Mouse (Mus musculus) hindbrain, embryonic 16.5 days (tissue): Measurements from ENCODE around the gene Gm1123. TPM values are rescaled to one million over a fixed set of nuclear protein-coding genes. Genes with fewer than 3 reads are reported as not detected.

ENCODE experiments used
- ATAC-seq: fragments of 200-750 bp; cut with Nextera tagmentation; 2 replicates; pipeline ENCODE4 v1.8.0; 2017; ENCODE audit warnings: moderate TSS enrichment, moderate library complexity
- H3K27ac ChIP-seq: fragments of 300-500 bp; sonication (generic); 2 replicates; pipeline ENCODE4 v1.5.1; 2014; ENCODE audit warnings: low read depth, mild to moderate bottlenecking, control low read depth, low read length, moderate library complexity
- H3K27me3 ChIP-seq: fragments of 300-500 bp; sonication (generic); replicated peaks from 2 replicates; pipeline ENCODE4 v1.6.1; 2014; ENCODE audit warnings: low read length; ENCODE audit not compliant: control insufficient read depth, insufficient read depth
- H3K36me3 ChIP-seq: fragments of 300-500 bp; sonication (generic); 2 replicates; pipeline ENCODE4 v1.6.1; 2014; ENCODE audit warnings: mild to moderate bottlenecking, low read length, moderate library complexity, mixed read lengths; ENCODE audit not compliant: control insufficient read depth, insufficient read depth
- H3K4me1 ChIP-seq: fragments of 300-500 bp; sonication (generic); 2 replicates; pipeline ENCODE4 v1.6.1; 2014; ENCODE audit warnings: low read depth, low read length; ENCODE audit not compliant: control insufficient read depth, insufficient read depth
- H3K4me2 ChIP-seq: fragments of 300-500 bp; sonication (generic); 2 replicates; pipeline ENCODE4 v1.6.1; 2014; ENCODE audit warnings: mild to moderate bottlenecking, low read length, control low read depth, moderate library complexity
- H3K4me3 ChIP-seq: fragments of 300-500 bp; sonication (generic); 2 replicates; pipeline ENCODE4 v1.5.1; 2014; ENCODE audit warnings: mild to moderate bottlenecking, low read length, control low read depth, moderate library complexity
- H3K9ac ChIP-seq: fragments of 300-500 bp; sonication (generic); 2 replicates; pipeline ENCODE4 v1.6.1; 2014; ENCODE audit warnings: low read depth, mild to moderate bottlenecking, control low read depth, low read length, moderate library complexity
- H3K9me3 ChIP-seq: fragments of 300-500 bp; sonication (generic); 2 replicates; pipeline ENCODE4 v1.6.1; 2014; ENCODE audit warnings: mild to moderate bottlenecking, low read length, moderate library complexity; ENCODE audit not compliant: control insufficient read depth
- WGBS: fragments of 180-500 bp; shearing (Covaris S2); extraction: QIAGEN DNeasy Blood & Tissue Kit; methylation state at CpG from one replicate; pipeline ENCODE4 v1.1.7; 2014; 5-methylcytosine and 5-hydroxymethylcytosine counted together
- polyA plus RNA-seq: library from polyadenylated mRNA; unstranded; fragments of >200 nt; fragmentation: Nextera tagmentation; extraction: Ambion mirVana; gene quantifications from 2 replicates; pipeline ENCODE4 v1.2.1, GENCODE M21; 2015

Gm1123 gene
- polyA plus RNA-seq, 1 experiment from 2014 or later: 0.10 TPM

GRCm38 (mm10) chr9:98985800-98986475 is 49.6 kb downstream of the Gm1123 start, which contains the start of gene Faim:
Gene Faim, plus strand, starts transcription at chr9:98986373.
- Histone ChIP-seq H3K36me3 (no peaks in the 10 kb centered on the region), H3K27me3 (no peaks in the 10 kb centered on the region; the same call in 1 of the 2 replicates), H3K4me3 (peak within 1 kb of the TSS; percentile 94), H3K9ac (peak within 1 kb of the TSS; percentile 91), H3K27ac (peak within 1 kb of the TSS; percentile 85), H3K4me1 (peaks cover 10% of the 10 kb centered on the region), H3K9me3 (no peaks in the 10 kb centered on the region), H3K4me2 (peak within 1 kb of the TSS; percentile 87)
- ATAC-seq: peak; percentile 96
- 2% methylated on average over 44 of the region's 45 CpGs for WGBS

GRCm38 (mm10) chr9:98979431-98980416 is 55.8 kb downstream of the Gm1123 start:
- peak; percentile 76; the same call in 1 of the 2 replicates for ATAC-seq
- H3K4me1 ChIP-seq: no peaks in the 10 kb centered on the region
- H3K9me3 ChIP-seq: no peaks in the 10 kb centered on the region
- WGBS: 6% methylated on average over 29 of the region's 29 CpGs
- H3K4me2 ChIP-seq: peak overlapping the region; percentile 54
- H3K27me3 ChIP-seq: peaks cover 21% of the 10 kb centered on the region
- no peak overlapping the region for H3K27ac ChIP-seq
- no peak overlapping the region for H3K9ac ChIP-seq
- H3K36me3 ChIP-seq: no peaks in the 10 kb centered on the region
- peak overlapping the region; percentile 20 for H3K4me3 ChIP-seq

DNA sequence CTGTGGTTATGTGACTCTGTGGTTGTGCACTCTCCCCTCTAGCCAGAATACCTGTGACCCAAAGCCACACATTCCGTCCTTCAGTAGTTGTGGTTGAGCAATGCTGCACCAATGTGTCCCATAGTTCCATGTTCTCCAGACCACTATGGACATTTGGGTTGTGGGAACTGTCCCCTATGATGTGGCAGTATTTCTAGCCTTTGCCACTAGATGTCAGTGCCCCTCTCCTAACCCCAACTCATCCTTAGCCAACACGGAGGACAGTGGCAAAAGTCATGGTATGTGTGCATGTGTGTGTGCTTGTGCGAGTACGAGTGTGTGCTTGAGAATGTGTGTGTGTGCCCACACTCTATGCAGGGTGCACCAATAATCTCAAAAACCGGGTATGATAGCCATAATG is 59.0 kb downstream of the Gm1123 start:
- H3K4me2 ChIP-seq: no peak overlapping the region
- no peak overlapping the region for H3K4me3 ChIP-seq
- H3K9me3 ChIP-seq: no peaks in the 10 kb centered on the region
- H3K9ac ChIP-seq: no peak overlapping the region
- no peak for ATAC-seq
- no peak overlapping the region for H3K27ac ChIP-seq
- 43% methylated on average over 5 of the region's 5 CpGs for WGBS
- H3K36me3 ChIP-seq: no peaks in the 10 kb centered on the region
- peaks cover 44% of the 10 kb centered on the region for H3K27me3 ChIP-seq
- H3K4me1 ChIP-seq: peaks cover 6% of the 10 kb centered on the region

- Histone ChIP-seq H3K9me3 (no peaks in the 10 kb centered on the region), H3K36me3 (no peaks in the 10 kb centered on the region), H3K27me3 (peaks cover 48% of the 10 kb centered on the region), H3K9ac (no peak overlapping the region), H3K4me1 (peaks cover 6% of the 10 kb centered on the region), H3K27ac (no peak overlapping the region), H3K4me2 (no peak overlapping the region), H3K4me3 (no peak overlapping the region)
- no peak for ATAC-seq
- WGBS: 92% methylated on average over 1 of the region's 1 CpGs
Measured at GRCm38 (mm10) chr9:98976081-98976480, 59.4 kb downstream of the Gm1123 start.

GRCm38 (mm10) chr9:98974898-98975297 is 60.6 kb downstream of the Gm1123 start:
- no peaks in the 10 kb centered on the region for H3K36me3 ChIP-seq
- H3K4me2 ChIP-seq: no peak overlapping the region
- ATAC-seq: no peak
- H3K4me3 ChIP-seq: no peak overlapping the region
- H3K9me3 ChIP-seq: no peaks in the 10 kb centered on the region
- peaks cover 6% of the 10 kb centered on the region for H3K4me1 ChIP-seq
- H3K27ac ChIP-seq: no peak overlapping the region
- peaks cover 55% of the 10 kb centered on the region for H3K27me3 ChIP-seq
- 36% methylated on average over 2 of the region's 2 CpGs for WGBS
- H3K9ac ChIP-seq: no peak overlapping the region

DNA sequence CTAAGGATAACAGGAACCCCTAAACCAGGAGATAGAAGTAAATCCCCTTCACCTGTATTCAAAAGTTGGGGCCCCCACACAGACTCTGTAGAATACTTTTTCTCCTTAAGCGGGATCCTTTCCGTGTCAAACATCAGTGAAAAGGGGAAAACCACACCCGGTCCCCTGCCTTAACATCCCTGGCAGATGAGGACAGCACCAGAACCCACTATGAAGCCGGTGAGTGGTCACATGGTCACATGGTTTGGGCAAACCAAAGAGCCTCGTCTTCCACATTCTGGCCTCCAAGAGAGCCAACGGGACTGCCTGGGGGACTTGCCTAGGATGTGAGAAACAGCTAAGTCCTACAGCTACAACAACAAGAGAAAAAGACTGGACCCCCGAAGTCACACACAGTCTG is 62.0 kb downstream of the Gm1123 start:
- H3K36me3 ChIP-seq: no peaks in the 10 kb centered on the region
- H3K27ac ChIP-seq: no peak overlapping the region
- peaks cover 6% of the 10 kb centered on the region for H3K4me1 ChIP-seq
- peak overlapping the region; percentile 31 for H3K4me3 ChIP-seq
- no peaks in the 10 kb centered on the region for H3K9me3 ChIP-seq
- H3K27me3 ChIP-seq: peaks cover 57% of the 10 kb centered on the region
- H3K9ac ChIP-seq: no peak overlapping the region; the same call in 1 of the 2 replicates
- ATAC-seq: no peak
- 3% methylated on average over 7 of the region's 7 CpGs for WGBS
- H3K4me2 ChIP-seq: peak overlapping the region; percentile 63

DNA sequence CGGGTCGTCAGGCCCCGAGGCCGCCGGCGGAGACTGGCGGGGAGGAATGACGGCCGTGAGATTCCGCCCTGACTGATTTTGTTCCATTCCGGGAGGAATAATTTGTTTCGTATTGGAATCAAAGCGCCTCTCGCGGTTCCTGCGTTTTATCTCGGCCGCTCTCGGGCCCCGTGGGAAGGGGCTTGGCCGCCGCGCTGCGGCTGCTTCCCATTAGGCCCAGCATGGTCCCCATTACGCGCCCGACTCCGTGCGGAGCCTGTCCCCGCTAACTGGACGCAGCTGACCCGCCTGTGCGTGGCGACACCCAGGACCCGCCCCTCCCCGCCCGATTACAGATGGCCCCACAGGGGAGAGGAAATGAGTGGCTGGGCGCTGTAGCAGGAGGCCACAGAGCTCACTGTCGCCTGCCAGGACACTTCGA is 62.4 kb downstream of the Gm1123 start:
- Histone ChIP-seq H3K27ac (no peak overlapping the region), H3K36me3 (no peaks in the 10 kb centered on the region), H3K4me3 (peak overlapping the region; percentile 31), H3K9me3 (no peaks in the 10 kb centered on the region), H3K9ac (peak overlapping the region; percentile 31; the same call in 1 of the 2 replicates), H3K27me3 (peaks cover 57% of the 10 kb centered on the region), H3K4me2 (peak overlapping the region; percentile 63), H3K4me1 (peaks cover 6% of the 10 kb centered on the region)
- no peak for ATAC-seq
- WGBS: under 1% methylated on average over 40 of the region's 40 CpGs

DNA sequence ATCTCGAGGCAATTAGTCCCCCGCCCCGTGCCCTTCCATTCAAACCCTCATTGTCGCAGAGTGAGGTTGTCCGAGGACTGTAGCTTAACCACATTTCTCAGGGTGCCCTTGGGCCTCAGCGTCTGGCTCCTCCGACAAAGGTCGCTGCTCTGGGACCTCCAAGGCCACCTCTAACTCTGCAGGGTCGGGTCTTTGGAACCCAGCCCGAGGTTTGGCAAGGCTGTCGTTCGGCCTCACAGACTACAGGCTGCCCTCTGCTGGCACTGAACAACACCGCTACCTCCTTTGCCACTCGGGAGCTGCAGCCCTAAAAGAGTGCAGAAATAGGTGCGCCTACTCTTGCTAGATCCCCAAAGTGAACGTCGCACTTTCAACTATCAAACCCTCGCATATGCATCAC is 70.4 kb downstream of the Gm1123 start:
- Histone ChIP-seq H3K9ac (no peak overlapping the region), H3K9me3 (no peaks in the 10 kb centered on the region), H3K4me1 (no peaks in the 10 kb centered on the region), H3K27me3 (peaks cover 64% of the 10 kb centered on the region), H3K27ac (no peak overlapping the region), H3K4me3 (peak overlapping the region; percentile 10; the same call in 1 of the 2 replicates), H3K36me3 (no peaks in the 10 kb centered on the region), H3K4me2 (peak overlapping the region; percentile 31; the same call in 1 of the 2 replicates)
- 2% methylated on average over 18 of the region's 18 CpGs for WGBS
- 0 out of 2 replicates have a peak, but pooled peaks have one; percentile 40 for ATAC-seq

- Histone ChIP-seq H3K4me2 (no peak overlapping the region), H3K9ac (no peak overlapping the region), H3K27me3 (peaks cover 73% of the 10 kb centered on the region), H3K36me3 (no peaks in the 10 kb centered on the region), H3K4me1 (no peaks in the 10 kb centered on the region), H3K27ac (no peak overlapping the region), H3K9me3 (no peaks in the 10 kb centered on the region), H3K4me3 (no peak overlapping the region)
- WGBS: 5% methylated on average over 18 of the region's 18 CpGs
- no peak for ATAC-seq
Measured at GRCm38 (mm10) chr9:98963661-98964060, 71.9 kb downstream of the Gm1123 start.
